Mouse (Mus musculus): ENCODE results near the gene Mpi. TPM values are rescaled to one million over a fixed set of nuclear protein-coding genes. Genes with fewer than 3 reads are reported as not detected.

Gene Mpi
- polyA plus RNA-seq, 1 experiment from 2014 or later = 12.3 TPM

DNA sequence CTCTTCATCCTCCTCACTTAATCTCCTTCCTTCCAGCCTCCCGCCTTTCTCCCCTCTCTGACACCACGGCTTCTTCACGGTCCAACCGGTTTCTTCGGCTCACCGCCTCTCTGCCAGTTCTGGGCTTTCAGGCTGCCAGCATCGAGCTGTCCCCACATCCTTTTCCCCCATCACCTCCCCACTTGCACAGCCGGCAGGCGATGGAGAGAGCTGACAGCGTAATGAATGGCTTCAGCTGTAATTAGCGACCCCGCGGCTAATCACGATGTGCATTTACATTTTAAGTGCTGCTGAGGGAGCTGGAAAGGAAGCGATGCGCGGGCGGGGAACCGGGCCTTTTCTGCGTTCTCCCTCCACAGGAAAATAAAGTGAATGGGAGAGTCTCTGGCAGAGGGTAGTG is 50.7 kb downstream of the Mpi start:
- H3K27ac ChIP-seq = no peak overlapping the region
- 6% methylated on average over 20 of the region's 20 CpGs for WGBS (ENCODE audit: insufficient replicate concordance)
- H3K4me1 ChIP-seq (replicated peaks) = peaks cover 40% of the 10 kb centered on the region
- DNase-seq (no peak), ATAC-seq (ENCODE audit: low read depth) (no peak)
- no peaks in the 10 kb centered on the region for H3K9me3 ChIP-seq (replicated peaks)
- H3K9ac ChIP-seq = no peak overlapping the region
- H3K27me3 ChIP-seq = peaks cover 99% of the 10 kb centered on the region
- no peaks in the 10 kb centered on the region for H3K36me3 ChIP-seq
- H3K4me3 ChIP-seq (replicated peaks) = no peak overlapping the region
- H3K4me2 ChIP-seq = no peak overlapping the region

DNA sequence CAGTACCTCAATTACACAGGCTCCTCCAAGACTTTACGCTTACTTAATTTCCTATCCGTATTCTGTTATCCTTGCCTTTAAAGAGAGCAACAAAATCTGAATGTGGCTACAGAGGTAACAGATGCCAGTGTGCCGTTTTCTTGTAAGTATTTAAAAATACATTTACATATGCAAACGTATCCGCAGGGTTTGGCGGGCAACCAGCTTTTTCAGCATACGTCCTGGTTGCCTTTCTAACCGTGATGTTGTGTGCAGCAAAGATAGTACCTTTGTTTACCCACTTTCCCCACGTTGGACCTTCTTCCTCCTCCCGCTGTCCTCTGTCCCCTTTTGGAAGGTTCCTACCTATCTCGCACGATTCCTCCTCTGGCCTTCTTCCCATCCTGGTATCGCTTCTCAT is 51.1 kb downstream of the Mpi start:
- DNase-seq = no peak
- H3K27ac ChIP-seq = no peak overlapping the region
- no peak overlapping the region for H3K9ac ChIP-seq
- H3K9me3 ChIP-seq (replicated peaks) = no peaks in the 10 kb centered on the region
- peaks cover 36% of the 10 kb centered on the region for H3K4me1 ChIP-seq (replicated peaks)
- 16% methylated on average over 13 of the region's 13 CpGs for WGBS (ENCODE audit: insufficient replicate concordance)
- H3K27me3 ChIP-seq = peaks cover 97% of the 10 kb centered on the region
- no peak overlapping the region for H3K4me2 ChIP-seq
- no peak overlapping the region for H3K4me3 ChIP-seq (replicated peaks)
- no peak for ATAC-seq (ENCODE audit: low read depth)
- H3K36me3 ChIP-seq = no peaks in the 10 kb centered on the region

DNA sequence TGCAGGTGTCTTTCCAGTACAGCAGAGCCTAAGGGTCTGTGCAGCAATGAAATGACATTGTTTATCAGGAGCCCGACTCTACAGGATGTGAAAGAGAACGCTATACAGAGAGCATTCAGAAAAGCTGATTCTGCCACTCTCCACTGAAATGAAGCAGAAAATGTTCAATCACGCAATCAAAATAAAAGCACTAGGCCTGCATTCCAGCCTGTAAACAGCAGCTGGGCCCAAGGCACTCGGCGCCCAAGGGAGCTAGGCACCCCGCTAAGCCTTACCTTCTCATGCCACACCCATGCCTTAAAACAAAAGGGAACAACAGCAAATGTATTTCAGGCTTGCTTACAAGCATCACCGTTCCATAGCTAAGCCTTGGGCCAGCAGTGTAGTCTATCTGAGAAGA is 54.0 kb downstream of the Mpi start:
- Histone ChIP-seq H3K36me3 (no peaks in the 10 kb centered on the region), H3K4me1 (replicated peaks) (peaks cover 7% of the 10 kb centered on the region), H3K9ac (no peak overlapping the region), H3K27ac (no peak overlapping the region), H3K9me3 (replicated peaks) (no peaks in the 10 kb centered on the region), H3K4me3 (replicated peaks) (no peak overlapping the region), H3K27me3 (peaks cover 76% of the 10 kb centered on the region), H3K4me2 (no peak overlapping the region)
- ATAC-seq (ENCODE audit: low read depth) = no peak
- WGBS (ENCODE audit: insufficient replicate concordance) = 62% methylated on average over 7 of the region's 7 CpGs
- no peak for DNase-seq

DNA sequence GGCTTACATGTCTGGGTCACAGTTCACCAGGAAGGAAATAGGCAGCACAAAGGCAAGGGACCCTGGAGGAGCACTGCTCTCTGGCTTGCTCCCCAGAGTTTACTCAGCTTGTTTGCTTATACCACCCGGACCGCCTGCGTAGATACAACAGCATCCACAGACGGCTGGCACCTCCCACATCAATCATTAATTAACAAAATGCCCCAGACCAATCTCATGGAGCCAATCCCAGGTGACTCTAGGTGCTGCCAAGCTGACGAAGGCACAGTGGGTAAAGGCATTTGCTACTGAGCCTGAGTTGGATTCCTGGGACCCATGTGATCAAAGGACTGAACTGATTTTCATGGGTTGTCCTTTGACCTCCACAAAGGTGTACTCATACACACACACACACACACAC is 55.3 kb downstream of the Mpi start:
- H3K27me3 ChIP-seq = peaks cover 63% of the 10 kb centered on the region
- 55% methylated on average over 5 of the region's 5 CpGs for WGBS (ENCODE audit: insufficient replicate concordance)
- H3K4me1 ChIP-seq (replicated peaks) = no peaks in the 10 kb centered on the region; the same call in 1 of the 2 replicates
- DNase-seq = no peak
- H3K9me3 ChIP-seq (replicated peaks) = no peaks in the 10 kb centered on the region
- no peak overlapping the region for H3K27ac ChIP-seq
- H3K36me3 ChIP-seq = no peaks in the 10 kb centered on the region
- no peak overlapping the region for H3K4me3 ChIP-seq (replicated peaks)
- no peak for ATAC-seq (ENCODE audit: low read depth)
- no peak overlapping the region for H3K4me2 ChIP-seq
- H3K9ac ChIP-seq = no peak overlapping the region

DNA sequence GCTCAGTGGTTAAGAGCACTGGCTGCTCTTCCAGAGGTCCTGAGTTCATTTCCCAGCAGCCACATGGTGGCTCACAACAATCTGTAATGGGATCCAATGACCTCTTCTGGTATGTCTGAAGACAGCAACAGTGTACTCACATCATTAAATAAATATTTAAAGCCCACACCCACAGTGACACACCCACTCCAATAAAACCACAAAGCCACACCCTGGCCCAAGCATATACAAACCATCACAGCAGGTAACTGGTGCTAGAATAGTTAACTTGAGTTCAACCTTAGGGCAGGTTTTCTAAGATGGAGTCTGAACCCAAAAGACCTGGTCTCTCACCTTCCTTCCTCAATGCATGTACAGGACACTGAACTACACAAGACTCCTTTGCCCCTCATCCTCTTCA is 57.6 kb downstream of the Mpi start:
- no peak overlapping the region for H3K9ac ChIP-seq
- H3K4me3 ChIP-seq (replicated peaks) = no peak overlapping the region
- DNase-seq = no peak
- H3K27me3 ChIP-seq = peaks cover 43% of the 10 kb centered on the region
- no peak for ATAC-seq (ENCODE audit: low read depth)
- no peaks in the 10 kb centered on the region for H3K9me3 ChIP-seq (replicated peaks)
- H3K27ac ChIP-seq = no peak overlapping the region
- no peak overlapping the region for H3K4me2 ChIP-seq
- no peaks in the 10 kb centered on the region for H3K36me3 ChIP-seq
- no peaks in the 10 kb centered on the region; the same call in 1 of the 2 replicates for H3K4me1 ChIP-seq (replicated peaks)

Other genes starting within 250 kb of the Mpi start
- gene Ppcdc, start 112.6 kb downstream of the Mpi start, polyA plus RNA-seq (2015; fragmentation: Nextera tagmentation; extraction: Ambion mirVana) = 10.4 and 11.3 TPM in 2 replicates
- 7.2 and 8.2 TPM in 2 replicates for gene Scamp5, start 84.7 kb downstream of the Mpi start, polyA plus RNA-seq (2015; fragmentation: Nextera tagmentation; extraction: Ambion mirVana)
- gene Rpp25, start 48.7 kb downstream of the Mpi start, polyA plus RNA-seq (2015; fragmentation: Nextera tagmentation; extraction: Ambion mirVana) = 0.59 and 0.77 TPM in 2 replicates
- gene Cox5a, start 31.5 kb downstream of the Mpi start, polyA plus RNA-seq (2015; fragmentation: Nextera tagmentation; extraction: Ambion mirVana) = 412 and 430 TPM in 2 replicates
- 7.6 and 8.2 TPM in 2 replicates for gene Fam219b, start 15.2 kb downstream of the Mpi start, polyA plus RNA-seq (2015; fragmentation: Nextera tagmentation; extraction: Ambion mirVana)
- 26.9 and 27.6 TPM in 2 replicates for gene Scamp2, start 8.2 kb upstream of the Mpi start, polyA plus RNA-seq (2015; fragmentation: Nextera tagmentation; extraction: Ambion mirVana)
- 3.6 and 3.7 TPM in 2 replicates for gene Ulk3, start 36.7 kb upstream of the Mpi start, polyA plus RNA-seq (2015; fragmentation: Nextera tagmentation; extraction: Ambion mirVana)
- not detected in 2 replicates for gene Cplx3, start 53.5 kb upstream of the Mpi start, polyA plus RNA-seq (2015; fragmentation: Nextera tagmentation; extraction: Ambion mirVana)
- 0.06 TPM in 1 of 2 replicates, not detected in the other for gene Lman1l, start 68.0 kb upstream of the Mpi start, polyA plus RNA-seq (2015; fragmentation: Nextera tagmentation; extraction: Ambion mirVana)
- gene Csk, start 100.9 kb upstream of the Mpi start, polyA plus RNA-seq (2015; fragmentation: Nextera tagmentation; extraction: Ambion mirVana) = 20.7 and 21.7 TPM in 2 replicates
- gene Cyp1a2, start 130.9 kb upstream of the Mpi start, polyA plus RNA-seq (2015; fragmentation: Nextera tagmentation; extraction: Ambion mirVana) = 0.10 TPM in 1 of 2 replicates, not detected in the other
- gene Cyp1a1, start 135.2 kb upstream of the Mpi start, polyA plus RNA-seq (2015; fragmentation: Nextera tagmentation; extraction: Ambion mirVana) = 0.17 and 0.22 TPM in 2 replicates
- gene Edc3, start 155.8 kb upstream of the Mpi start, polyA plus RNA-seq (2015; fragmentation: Nextera tagmentation; extraction: Ambion mirVana) = 16.7 and 18.4 TPM in 2 replicates
- 86.2 and 97.4 TPM in 2 replicates for gene Clk3, start 213.1 kb upstream of the Mpi start, polyA plus RNA-seq (2015; fragmentation: Nextera tagmentation; extraction: Ambion mirVana)

Measured in liver, embryonic 13.5 days (tissue).